ENCODE assay signal across 18 mouse cellular contexts in the genomic region with DNA sequence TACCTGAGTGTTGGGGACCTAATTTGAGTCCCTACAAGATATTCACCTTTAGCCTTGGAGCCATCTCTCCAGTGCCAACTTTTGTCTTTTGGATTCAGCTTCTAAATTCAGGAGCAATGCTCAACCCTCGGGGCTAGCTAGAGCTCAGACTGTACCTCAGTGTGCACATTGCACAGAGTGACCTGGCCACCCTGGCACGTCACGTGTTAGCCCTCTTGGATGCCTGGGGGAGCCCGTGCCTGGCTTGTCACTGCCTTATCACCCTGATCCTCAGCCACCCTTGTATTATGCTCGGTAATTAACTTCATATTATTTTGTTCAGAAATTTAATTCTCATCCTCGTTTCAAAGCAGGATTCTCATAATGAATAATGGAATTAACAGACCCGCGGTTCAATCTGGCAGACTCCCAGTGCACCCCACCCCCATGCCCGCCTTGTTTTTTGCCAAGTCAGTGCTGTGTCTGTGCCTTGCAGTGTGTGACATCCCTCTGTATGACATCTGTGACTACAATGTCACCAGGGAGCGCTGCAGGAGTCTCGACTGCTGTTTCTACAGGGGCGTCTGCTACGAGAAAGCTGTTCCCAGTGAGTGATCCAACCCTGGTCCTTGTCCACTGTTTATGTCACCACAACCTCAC. TPM values are rescaled to one million over a fixed set of nuclear protein-coding genes. Genes with fewer than 3 reads are reported as not detected.
A peak's percentile ranks its signal among the peaks of the same experiment; 100 is the strongest.
DNase-seq lines count a peak whose midpoint lies in the region; TF ChIP-seq lines count a peak whose summit lies in the region.
"Had no signal": no experiment of that assay in that cellular context is flagged by ENCODE, and none has a peak within 500 bp of the region (broad histone marks: within the 10 kb centered on the region; RNA-seq: fewer than 3 reads in every experiment).

No protein-coding gene starts in this region.

- no peak for TF ChIP-seq CTCF in testis, adult 2 months (IDR thresholded peaks at IDR 0.05; ENCODE audit: control insufficient read depth, insufficient read depth, insufficient replicate concordance, low read depth, low read length)

- peak overlapping the region; percentile 16; the same call in 1 of the 2 replicates for H3K27ac ChIP-seq in testis, adult 2 months (ENCODE audit: control insufficient read depth, insufficient read depth, low read depth, low read length)
- H3K27ac ChIP-seq: embryonic facial prominence, embryonic 15.5 days; heart, embryonic 15.5 days; stomach, embryonic 15.5 days had no signal

- peak; percentile 7 for DNase-seq in cerebellum, adult 9-10 months
- DNase-seq in cerebellum, adult 18-20 months: no peak
- DNase-seq in left cerebral cortex, postnatal 4 days: peak; percentile 71
- no peak for DNase-seq in left cerebral cortex, postnatal 25 days (ENCODE audit: low spot score in 2 of 2)
- DNase-seq in testis, postnatal 14 days (ENCODE audit: low spot score): no peak
- DNase-seq in spleen, postnatal 14 days (ENCODE audit: low spot score in 2 of 2): no peak
- no peak for DNase-seq in adipocyte (ENCODE audit: low spot score)
- DNase-seq: adrenal gland, postnatal 14 days; kidney, adult 11 months had no signal

- no peaks in the 10 kb centered on the region; the same call in 1 of the 2 replicates for H3K4me1 ChIP-seq in testis, adult 2 months (ENCODE audit: control insufficient read depth, insufficient read depth, low read length)
- H3K4me1 ChIP-seq: stomach, embryonic 15.5 days had no signal

- intact Hi-C loops in left cerebral cortex, postnatal 4 days (cut with DNase I): no loop called here
- intact Hi-C loops in left cerebral cortex, postnatal 25 days (cut with DNase I): no loop called here

- no peak for TF ChIP-seq POLR2A in testis, adult 2 months (IDR thresholded peaks at IDR 0.05; ENCODE audit: control insufficient read depth, low read depth, low read length)

- peak overlapping the region; percentile 73 for H3K4me3 ChIP-seq in testis, adult 2 months (ENCODE audit: control insufficient read depth, low read depth, low read length)
- H3K4me3 ChIP-seq: embryonic facial prominence, embryonic 15.5 days; heart, embryonic 15.5 days; stomach, embryonic 15.5 days had no signal

- H3K27me3 ChIP-seq in testis, adult 2 months (ENCODE audit: control insufficient read depth, insufficient read depth, low read length): no peaks in the 10 kb centered on the region
- H3K27me3 ChIP-seq: embryonic facial prominence, embryonic 15.5 days; heart, embryonic 15.5 days; stomach, embryonic 15.5 days had no signal

- no peaks in the 10 kb centered on the region for H3K36me3 ChIP-seq in testis, adult 2 months (ENCODE audit: control insufficient read depth, insufficient read depth, low read length)
- H3K36me3 ChIP-seq: embryonic facial prominence, embryonic 15.5 days; heart, embryonic 15.5 days; stomach, embryonic 15.5 days had no signal

RNA-seq across cellular contexts. Expression of a gene that starts 3.5 kb away (rescaled TPM):
- not detected for total RNA-seq in left cerebral cortex, postnatal 4 days (2021)
- total RNA-seq in left cerebral cortex, postnatal 25 days (2021): 1 to 10 TPM in 1 of 2 experiments, under 1 TPM in 1; 0.89 to 1.3 TPM
- 190 and 193 TPM in 2 replicates for polyA plus RNA-seq in testis, adult 2 months (2012; rRNA removed)
- total RNA-seq: adrenal gland, postnatal 14 days; common myeloid progenitor, adult 5-6 weeks had no signal
- polyA plus RNA-seq: embryonic facial prominence, embryonic 15.5 days; large intestine, adult 2 months; limb, embryonic 11.5 days; liver, embryonic 16.5 days; stomach, embryonic 15.5 days; urinary bladder, adult 2 months had no signal

Comparison
In these comparisons a context has a peak if more than half of its experiments do, and no peak if none do; other contexts are left out.
1. DNase-seq: peak in cerebellum, adult 9-10 months (single experiment) and left cerebral cortex, postnatal 4 days (single experiment); none in cerebellum, adult 18-20 months (0 of 2), left cerebral cortex, postnatal 25 days (0 of 2), testis, postnatal 14 days (single experiment), spleen, postnatal 14 days (0 of 2) and adipocyte (single experiment).